Mouse (Mus musculus) midbrain, embryonic 13.5 days (tissue): Measurements from ENCODE around the gene Tbc1d2. TPM values are rescaled to one million over a fixed set of nuclear protein-coding genes. Genes with fewer than 3 reads are reported as not detected.
"Not testable (repeated sequence)": the region's sequence is repeated elsewhere in the genome, so short reads cannot be mapped to it uniquely, and the experiment has no call there.

ENCODE experiments used
- ATAC-seq: fragments of 200-750 bp; cut with Nextera tagmentation; 2 replicates; pipeline ENCODE4 v1.8.0; 2017; ENCODE audit warnings: mild to moderate bottlenecking, moderate TSS enrichment, moderate library complexity
- H3K27ac ChIP-seq: fragments of 300-500 bp; sonication (generic); 2 replicates; pipeline ENCODE4 v1.5.1; 2015; ENCODE audit warnings: inconsistent platforms, mild to moderate bottlenecking, moderate library complexity
- H3K27me3 ChIP-seq: fragments of 300-500 bp; sonication (generic); 2 replicates; pipeline ENCODE4 v1.6.1; 2015; ENCODE audit warnings: mild to moderate bottlenecking, inconsistent platforms
- H3K36me3 ChIP-seq: fragments of 300-500 bp; sonication (generic); 2 replicates; pipeline ENCODE4 v1.6.1; 2015; ENCODE audit warnings: mild to moderate bottlenecking, inconsistent platforms
- H3K4me1 ChIP-seq: fragments of 300-500 bp; sonication (generic); replicated peaks from 2 replicates; pipeline ENCODE4 v1.6.1; 2015; ENCODE audit warnings: inconsistent platforms
- H3K4me2 ChIP-seq: fragments of 300-500 bp; sonication (generic); replicated peaks from 2 replicates; pipeline ENCODE4 v1.6.1; 2015; ENCODE audit warnings: moderate library complexity, mild to moderate bottlenecking, inconsistent platforms
- H3K4me3 ChIP-seq: fragments of 300-500 bp; sonication (generic); replicated peaks from 2 replicates; pipeline ENCODE4 v1.5.1; 2015; ENCODE audit warnings: mild to moderate bottlenecking, inconsistent platforms
- H3K9ac ChIP-seq: fragments of 300-500 bp; sonication (generic); replicated peaks from 2 replicates; pipeline ENCODE4 v1.6.1; 2015; ENCODE audit warnings: mild to moderate bottlenecking, inconsistent platforms
- H3K9me3 ChIP-seq: fragments of 300-500 bp; sonication (generic); 2 replicates; pipeline ENCODE4 v1.6.1; 2016; ENCODE audit warnings: mild to moderate bottlenecking, inconsistent platforms
- WGBS: fragments of 180-500 bp; shearing (Covaris S2); methylation state at CpG from one replicate; pipeline ENCODE4 v1.1.7; 2015; 5-methylcytosine and 5-hydroxymethylcytosine counted together
- polyA plus RNA-seq: library from polyadenylated mRNA; unstranded; fragments of >200 nt; fragmentation: Nextera tagmentation; extraction: Ambion mirVana; gene quantifications from 2 replicates; pipeline ENCODE4 v1.2.1, GENCODE M21; 2015

Gene Tbc1d2
- polyA plus RNA-seq, 1 experiment from 2014 or later: 0.54 TPM

DNA sequence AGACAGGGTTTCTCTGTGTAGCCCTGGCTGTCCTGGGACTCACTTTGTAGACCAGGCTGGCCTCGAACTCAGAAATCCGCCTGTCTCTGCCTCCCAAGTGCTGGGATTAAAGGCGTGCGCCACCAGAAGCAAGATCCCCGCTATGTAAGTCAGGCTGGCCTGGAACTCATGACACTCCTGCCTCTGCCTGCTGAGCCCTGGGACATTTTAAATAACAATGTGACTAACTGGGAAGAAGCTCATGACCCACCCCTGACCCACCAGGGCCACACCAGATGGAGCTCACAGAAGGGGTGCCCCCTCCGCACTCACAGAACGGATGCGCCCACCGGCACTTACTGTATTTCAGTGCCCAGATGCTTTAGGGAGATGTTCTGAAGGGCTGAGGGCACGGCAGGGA, 12.8 kb downstream of the Tbc1d2 start:
- not testable (repeated sequence) for H3K4me2 ChIP-seq, H3K4me1 ChIP-seq, H3K9me3 ChIP-seq, H3K36me3 ChIP-seq, H3K27me3 ChIP-seq, H3K27ac ChIP-seq, ATAC-seq, H3K4me3 ChIP-seq, H3K9ac ChIP-seq
- WGBS: 93% methylated on average over 10 of the region's 10 CpGs

- H3K9ac ChIP-seq: no peak overlapping the region
- ATAC-seq: no peak
- H3K9me3 ChIP-seq: no peaks in the 10 kb centered on the region
- H3K27ac ChIP-seq: no peak overlapping the region
- no peaks in the 10 kb centered on the region for H3K36me3 ChIP-seq
- no peak overlapping the region for H3K4me3 ChIP-seq
- no peak overlapping the region for H3K4me2 ChIP-seq
- H3K4me1 ChIP-seq: no peaks in the 10 kb centered on the region
- no peaks in the 10 kb centered on the region for H3K27me3 ChIP-seq
- 87% methylated on average over 16 of the region's 16 CpGs for WGBS
Measured at GRCm38 (mm10) chr4:46635702-46636430, 14.1 kb downstream of the Tbc1d2 start.

- H3K4me2 ChIP-seq: no peak overlapping the region
- 55% methylated on average over 6 of the region's 6 CpGs for WGBS
Measured at GRCm38 (mm10) chr4:46634881-46635280, 15.1 kb downstream of the Tbc1d2 start.

DNA sequence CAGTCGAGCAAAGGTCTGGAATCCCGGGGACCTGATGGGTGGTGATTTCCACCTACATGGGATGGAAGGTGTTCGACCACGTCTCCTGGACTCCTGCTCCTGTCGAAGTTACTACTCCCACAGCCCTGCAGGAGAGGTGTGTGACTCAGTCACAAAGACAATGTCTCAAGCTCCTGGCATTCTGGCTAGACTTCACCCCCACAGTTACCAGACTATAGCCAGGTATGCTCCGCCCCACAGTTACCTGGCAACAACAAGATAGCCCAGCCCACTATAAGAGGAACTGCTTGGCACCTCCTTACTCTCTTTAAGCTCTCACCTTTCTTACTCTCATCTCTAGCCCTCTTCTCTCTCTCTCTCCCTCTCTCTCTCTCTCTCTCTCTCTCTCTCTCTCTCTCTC, 16.4 kb downstream of the Tbc1d2 start:
- not testable (repeated sequence) for ATAC-seq, H3K4me2 ChIP-seq, H3K4me1 ChIP-seq, H3K9ac ChIP-seq, H3K4me3 ChIP-seq, H3K27me3 ChIP-seq, H3K9me3 ChIP-seq, H3K27ac ChIP-seq, H3K36me3 ChIP-seq
- 80% methylated on average over 6 of the region's 6 CpGs for WGBS

More at GRCm38 (mm10) chr4:46634881-46635280, 15.1 kb downstream of the Tbc1d2 start:
- H3K27me3 ChIP-seq: no peaks in the 10 kb centered on the region
- H3K9ac ChIP-seq: no peak overlapping the region
- ATAC-seq: no peak
- H3K4me1 ChIP-seq: no peaks in the 10 kb centered on the region
- no peaks in the 10 kb centered on the region for H3K36me3 ChIP-seq
- H3K4me3 ChIP-seq: no peak overlapping the region
- H3K27ac ChIP-seq: no peak overlapping the region
- no peaks in the 10 kb centered on the region for H3K9me3 ChIP-seq

DNA sequence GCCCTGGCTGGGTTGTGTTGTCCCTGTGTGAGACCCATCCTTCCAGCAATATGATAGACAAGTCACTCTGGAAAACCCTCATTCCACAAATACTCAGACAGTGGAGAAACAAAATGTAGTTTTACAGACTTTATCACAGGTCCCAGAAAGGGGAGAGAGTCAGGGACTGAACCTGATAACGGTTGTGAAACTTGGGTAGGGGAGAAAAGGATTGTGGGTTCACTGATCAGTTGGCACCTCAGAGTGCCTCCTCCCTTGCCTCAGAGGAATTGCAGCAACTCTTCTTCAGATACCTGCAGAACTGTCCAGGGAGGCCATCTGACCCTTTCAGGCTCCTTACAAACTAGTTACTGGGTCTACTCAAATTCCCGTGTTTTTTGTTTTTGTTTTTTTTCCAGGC, 17.5 kb downstream of the Tbc1d2 start:
- H3K4me3 ChIP-seq: no peak overlapping the region
- no peaks in the 10 kb centered on the region for H3K27me3 ChIP-seq
- H3K27ac ChIP-seq: no peak overlapping the region
- no peak overlapping the region for H3K9ac ChIP-seq
- no peak for ATAC-seq
- no peaks in the 10 kb centered on the region for H3K9me3 ChIP-seq
- H3K4me2 ChIP-seq: no peak overlapping the region
- 0 out of 2 replicates have a peak, but pooled peaks cover 3% of the 10 kb centered on the region for H3K4me1 ChIP-seq
- 77% methylated on average over 2 of the region's 2 CpGs for WGBS
- H3K36me3 ChIP-seq: no peaks in the 10 kb centered on the region

DNA sequence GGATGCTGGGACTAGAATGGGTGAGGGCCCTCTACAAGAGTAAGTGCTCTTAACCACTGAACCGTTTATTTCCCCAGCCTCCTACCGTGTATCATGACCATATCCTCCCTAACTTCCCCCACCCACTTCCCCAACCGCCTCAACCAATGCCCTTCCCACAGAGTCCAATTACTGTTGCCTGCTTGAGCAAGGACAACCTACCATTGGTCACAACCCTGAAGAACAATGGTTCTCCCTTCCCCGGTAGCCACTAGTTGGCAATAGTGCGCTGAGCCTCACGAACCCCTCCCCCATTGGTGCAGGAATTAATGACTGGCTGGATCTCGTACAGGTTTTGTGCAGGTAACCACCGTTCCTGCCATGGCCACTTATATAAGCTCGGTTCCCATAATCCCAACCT, 19.6 kb downstream of the Tbc1d2 start:
- Histone ChIP-seq H3K27ac (no peak overlapping the region), H3K4me2 (no peak overlapping the region), H3K9me3 (no peaks in the 10 kb centered on the region), H3K4me1 (0 out of 2 replicates have a peak, but pooled peaks cover 3% of the 10 kb centered on the region), H3K9ac (no peak overlapping the region), H3K36me3 (no peaks in the 10 kb centered on the region), H3K27me3 (no peaks in the 10 kb centered on the region), H3K4me3 (no peak overlapping the region)
- 63% methylated on average over 9 of the region's 9 CpGs for WGBS
- no peak for ATAC-seq

DNA sequence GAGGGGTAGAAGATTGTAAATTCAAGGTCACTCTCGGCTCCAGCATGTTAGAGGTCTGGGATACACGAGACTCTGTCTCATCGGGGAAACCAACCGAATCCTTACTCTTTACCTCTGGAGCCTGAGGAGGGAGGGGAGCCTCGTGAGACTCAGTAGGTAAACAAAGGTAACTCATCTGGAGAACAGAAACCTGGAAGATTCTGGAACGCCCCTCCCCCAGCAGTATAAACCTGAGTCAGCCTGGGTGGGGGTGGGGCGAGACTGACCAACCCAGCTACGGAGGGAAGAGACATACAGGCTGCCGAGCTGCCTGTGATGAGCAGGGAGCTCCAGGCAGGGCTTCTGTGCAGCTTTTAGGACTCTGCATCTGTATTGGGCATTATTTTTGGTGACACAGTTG, 21.1 kb downstream of the Tbc1d2 start:
- Histone ChIP-seq H3K4me3 (no peak overlapping the region), H3K9ac (no peak overlapping the region), H3K4me1 (0 out of 2 replicates have a peak, but pooled peaks cover 6% of the 10 kb centered on the region), H3K9me3 (no peaks in the 10 kb centered on the region), H3K4me2 (no peak overlapping the region), H3K27me3 (no peaks in the 10 kb centered on the region), H3K36me3 (no peaks in the 10 kb centered on the region), H3K27ac (no peak overlapping the region)
- 57% methylated on average over 9 of the region's 9 CpGs for WGBS
- no peak for ATAC-seq

- ATAC-seq: no peak
- WGBS: 81% methylated on average over 11 of the region's 11 CpGs
- no peak overlapping the region for H3K4me2 ChIP-seq
- H3K27me3 ChIP-seq: no peaks in the 10 kb centered on the region
- H3K9me3 ChIP-seq: no peaks in the 10 kb centered on the region
- H3K4me1 ChIP-seq: 0 out of 2 replicates have a peak, but pooled peaks cover 6% of the 10 kb centered on the region
- H3K4me3 ChIP-seq: no peak overlapping the region
- H3K36me3 ChIP-seq: no peaks in the 10 kb centered on the region
- no peak overlapping the region for H3K9ac ChIP-seq
- H3K27ac ChIP-seq: no peak overlapping the region
Measured at GRCm38 (mm10) chr4:46628081-46628480, 21.9 kb downstream of the Tbc1d2 start.

- H3K4me2 ChIP-seq: no peak overlapping the region
- H3K9ac ChIP-seq: no peak overlapping the region
- peaks cover 11% of the 10 kb centered on the region; the same call in 1 of the 2 replicates for H3K4me1 ChIP-seq
- H3K27me3 ChIP-seq: peaks cover 4% of the 10 kb centered on the region; the same call in 1 of the 2 replicates
- H3K4me3 ChIP-seq: no peak overlapping the region
- 83% methylated on average over 10 of the region's 10 CpGs for WGBS
- H3K27ac ChIP-seq: no peak overlapping the region
- no peaks in the 10 kb centered on the region for H3K9me3 ChIP-seq
- no peaks in the 10 kb centered on the region for H3K36me3 ChIP-seq
- no peak for ATAC-seq
Measured at GRCm38 (mm10) chr4:46625101-46625500, 24.9 kb downstream of the Tbc1d2 start.

DNA sequence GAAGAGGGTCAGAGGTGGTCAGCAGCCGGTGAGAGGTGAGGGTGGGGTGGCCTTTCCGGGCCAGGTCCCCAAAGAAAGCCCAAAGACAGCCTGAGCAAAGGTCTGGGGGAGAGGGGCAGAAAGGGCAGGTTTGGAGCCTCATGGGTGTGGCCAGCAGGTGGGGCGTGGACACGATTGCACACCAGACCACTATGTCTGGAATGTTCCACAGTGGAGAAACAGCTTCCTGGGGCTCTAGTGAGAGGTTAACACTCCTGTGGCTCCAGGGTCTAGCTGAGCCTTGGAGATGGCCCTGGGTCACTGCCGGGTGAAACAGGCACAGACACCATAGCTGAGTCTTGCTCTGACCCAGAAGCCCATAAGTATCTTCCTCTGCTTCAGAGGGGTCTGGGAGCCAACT, 27.0 kb downstream of the Tbc1d2 start:
- WGBS: 90% methylated on average over 5 of the region's 5 CpGs
- peaks cover 8% of the 10 kb centered on the region; the same call in 1 of the 2 replicates for H3K4me1 ChIP-seq
- no peak overlapping the region for H3K27ac ChIP-seq

GRCm38 (mm10) chr4:46620946-46621345, 29.1 kb downstream of the Tbc1d2 start:
- H3K36me3 ChIP-seq: no peaks in the 10 kb centered on the region
- peaks cover 8% of the 10 kb centered on the region; the same call in 1 of the 2 replicates for H3K4me1 ChIP-seq
- H3K9me3 ChIP-seq: no peaks in the 10 kb centered on the region
- no peak overlapping the region for H3K4me3 ChIP-seq
- H3K27ac ChIP-seq: no peak overlapping the region
- peaks cover 9% of the 10 kb centered on the region; the same call in 1 of the 2 replicates for H3K27me3 ChIP-seq
- ATAC-seq: no peak
- no peak overlapping the region for H3K9ac ChIP-seq
- 81% methylated on average over 8 of the region's 8 CpGs for WGBS
- H3K4me2 ChIP-seq: no peak overlapping the region

More for the DNA sequence above, 27.0 kb downstream of the Tbc1d2 start:
- H3K9ac ChIP-seq: no peak overlapping the region
- no peak overlapping the region for H3K4me2 ChIP-seq
- H3K4me3 ChIP-seq: no peak overlapping the region
- H3K27me3 ChIP-seq: peaks cover 9% of the 10 kb centered on the region; the same call in 1 of the 2 replicates
- no peaks in the 10 kb centered on the region for H3K36me3 ChIP-seq
- ATAC-seq: no peak
- no peaks in the 10 kb centered on the region for H3K9me3 ChIP-seq

DNA sequence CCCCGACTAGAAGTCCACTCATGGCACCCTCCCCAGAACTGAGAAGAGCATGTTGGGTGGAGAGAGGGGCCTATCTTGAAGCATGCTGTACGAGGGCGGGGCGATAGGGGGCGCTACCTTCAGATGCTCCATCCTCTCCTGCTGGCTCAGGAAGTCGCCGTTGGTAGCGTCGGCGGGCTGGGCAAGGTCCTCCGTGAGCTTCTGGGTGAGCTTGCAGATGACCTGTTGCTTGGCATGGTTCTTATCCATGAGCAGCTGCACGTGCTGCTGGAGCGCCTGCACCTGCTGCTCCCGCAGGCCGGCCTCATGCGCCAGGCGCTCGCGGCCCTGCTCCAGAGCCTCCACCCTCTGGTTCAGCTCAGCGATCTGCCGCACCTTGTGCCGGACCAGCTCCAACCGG, 29.7 kb downstream of the Tbc1d2 start:
- peaks cover 9% of the 10 kb centered on the region; the same call in 1 of the 2 replicates for H3K27me3 ChIP-seq
- H3K4me3 ChIP-seq: no peak overlapping the region
- no peaks in the 10 kb centered on the region for H3K9me3 ChIP-seq
- no peak overlapping the region for H3K9ac ChIP-seq
- ATAC-seq: 0 out of 2 replicates have a peak, but pooled peaks have one; percentile 19
- H3K4me1 ChIP-seq: peaks cover 8% of the 10 kb centered on the region; the same call in 1 of the 2 replicates
- H3K4me2 ChIP-seq: peak overlapping the region; percentile 36
- H3K36me3 ChIP-seq: no peaks in the 10 kb centered on the region
- 8% methylated on average over 23 of the region's 23 CpGs for WGBS
- no peak overlapping the region for H3K27ac ChIP-seq
